Mouse (Mus musculus): ENCODE results near the gene Olfr688.

GRCm38 (mm10) chr7:105287795-105288194, at the start of gene Olfr688:
- no peak for TF ChIP-seq POLR2A (IDR thresholded peaks at IDR 0.05; ENCODE audit: control insufficient read depth, low read depth, low read length)
- TF ChIP-seq CTCF (IDR thresholded peaks at IDR 0.05; ENCODE audit: control insufficient read depth, insufficient read depth, insufficient replicate concordance, low read depth, low read length) = no peak

Measured in testis, adult 2 months (tissue).